Mouse (Mus musculus) adipocyte (in vitro differentiated cells): ENCODE data around the gene Epyc.
"Not testable (repeated sequence)": the region's sequence is repeated elsewhere in the genome, so short reads cannot be mapped to it uniquely, and the experiment has no call there.

ENCODE experiments used
- DNase-seq: peaks from one replicate; pipeline ENCODE4 v3.0.0-alpha.2; 2016; ENCODE audit warnings: low spot score

Gene Epyc

DNA sequence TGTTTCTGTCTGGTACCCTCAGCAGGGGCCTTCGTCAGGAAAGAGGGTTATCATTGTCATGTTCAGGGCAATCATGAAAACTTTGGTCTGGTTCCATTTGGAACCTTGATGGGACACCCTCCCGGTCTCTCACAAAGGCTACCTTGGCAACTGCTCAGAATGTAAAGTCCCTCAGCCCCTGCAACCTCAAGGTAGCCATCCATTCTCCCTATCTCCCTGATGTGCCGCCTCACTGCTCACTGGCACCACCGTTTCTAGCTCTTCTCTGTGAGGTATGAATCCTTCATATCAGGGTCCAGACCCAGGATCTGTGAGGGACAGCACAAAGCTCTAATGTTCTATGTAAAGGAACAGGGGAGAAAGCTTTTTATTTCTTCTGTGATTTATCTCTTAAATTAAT is 70.7 kb downstream of the Epyc start:
- no peak for DNase-seq

DNA sequence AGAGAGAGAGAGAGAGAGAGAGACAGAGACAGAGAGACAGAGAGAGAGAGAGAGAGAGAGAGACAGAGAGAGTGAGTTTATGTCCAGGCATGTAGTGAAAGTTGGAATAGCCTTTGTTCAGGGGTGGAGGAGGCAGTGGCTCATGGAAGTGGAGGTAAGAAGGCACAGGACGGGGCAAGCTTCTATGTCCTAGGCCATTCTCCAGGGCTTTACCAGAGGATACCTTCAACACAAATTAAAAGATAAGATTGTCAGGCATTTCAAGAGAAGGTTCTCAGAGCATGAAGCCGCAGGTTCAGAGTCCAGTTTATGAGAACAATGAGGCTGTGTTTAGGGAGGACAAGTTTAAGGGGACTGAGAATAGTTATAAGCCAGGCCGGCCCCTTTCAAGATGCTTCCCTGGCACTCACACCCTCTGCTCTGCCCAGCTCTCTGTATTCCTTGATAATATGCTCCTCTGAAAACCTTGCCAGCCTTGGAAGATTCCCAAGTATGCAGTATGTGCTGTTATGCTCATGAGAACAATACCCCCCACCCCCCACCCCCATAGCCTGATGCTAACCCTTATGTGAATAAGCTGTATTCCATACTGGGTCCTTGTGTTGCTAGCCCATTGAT is 71.5 kb downstream of the Epyc start:
- no peak for DNase-seq

DNA sequence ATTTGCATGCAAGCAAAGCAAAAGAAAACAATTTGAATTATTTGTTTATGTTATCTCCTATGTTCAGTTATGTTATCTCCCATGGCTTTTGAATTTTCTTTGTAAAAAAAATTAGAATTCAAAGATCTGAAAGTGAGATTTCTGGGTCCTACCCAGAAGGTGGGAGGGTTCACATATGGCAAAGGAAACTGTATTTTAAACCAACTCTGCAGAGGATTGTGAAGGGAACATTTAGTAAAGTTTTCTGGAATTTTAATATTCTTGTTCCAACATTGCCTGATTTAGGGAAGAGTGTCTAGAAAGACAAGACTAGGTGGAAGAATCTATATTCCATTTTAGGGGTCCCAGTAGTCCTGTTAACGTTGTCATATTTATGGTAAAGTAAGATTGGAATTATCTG is 73.4 kb downstream of the Epyc start:
- no peak for DNase-seq

DNA sequence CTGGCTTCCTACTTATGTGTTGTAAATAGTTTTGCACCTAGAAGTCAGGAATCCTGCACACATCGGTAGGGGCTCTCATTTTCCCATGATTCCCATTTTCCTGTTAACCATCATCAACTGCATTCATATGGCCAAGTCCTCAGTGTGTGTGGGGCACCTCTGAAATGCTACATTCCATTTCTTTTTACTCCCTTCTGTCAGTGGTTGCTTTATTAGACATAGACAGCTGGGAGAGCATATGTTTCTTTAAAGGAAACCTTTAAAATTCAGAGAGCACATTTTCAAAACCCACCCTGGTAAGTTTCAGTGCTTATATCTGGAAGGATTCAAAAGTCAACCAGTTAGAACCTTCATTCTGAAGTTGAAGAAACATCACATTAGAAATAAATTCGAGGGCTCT is 74.2 kb downstream of the Epyc start:
- DNase-seq, result no peak

DNA sequence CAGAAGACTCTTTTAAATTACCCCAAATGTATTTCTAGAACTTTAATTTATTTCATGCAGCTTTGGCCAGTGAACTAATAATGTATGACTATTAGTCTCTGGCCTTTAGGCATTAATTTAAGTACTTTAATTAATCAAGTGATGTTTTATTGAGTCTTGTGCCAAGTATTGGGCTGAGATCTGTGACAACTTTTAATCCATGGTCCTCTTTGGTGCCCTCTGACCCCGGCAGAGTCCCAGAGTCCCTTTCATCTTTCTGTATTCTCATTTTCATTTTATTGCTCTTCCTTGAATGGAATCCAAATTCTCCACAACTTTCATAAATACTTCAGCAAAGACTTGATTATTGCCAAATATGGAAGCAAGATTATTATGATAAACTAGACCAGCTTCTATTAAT is 76.8 kb downstream of the Epyc start:
- no peak for DNase-seq

DNA sequence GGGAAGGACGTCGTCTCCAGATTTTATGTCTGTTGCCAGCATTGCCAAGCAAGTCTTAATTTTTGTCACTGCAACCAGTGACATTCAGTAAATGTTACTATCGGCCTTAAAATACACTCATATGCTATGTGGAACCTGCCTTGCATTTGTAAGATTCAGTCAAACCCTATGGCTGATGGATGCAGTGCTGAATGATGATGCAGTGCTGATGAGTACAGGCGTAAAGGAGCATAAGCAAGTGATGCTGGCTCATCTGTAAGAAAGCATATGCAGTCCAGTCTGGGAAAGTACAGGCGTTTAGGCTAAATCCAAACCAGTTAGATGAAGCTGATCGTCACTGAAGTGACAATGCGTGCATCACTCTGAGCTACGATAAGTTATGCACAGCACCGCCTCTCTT is 78.8 kb downstream of the Epyc start:
- no peak for DNase-seq

DNA sequence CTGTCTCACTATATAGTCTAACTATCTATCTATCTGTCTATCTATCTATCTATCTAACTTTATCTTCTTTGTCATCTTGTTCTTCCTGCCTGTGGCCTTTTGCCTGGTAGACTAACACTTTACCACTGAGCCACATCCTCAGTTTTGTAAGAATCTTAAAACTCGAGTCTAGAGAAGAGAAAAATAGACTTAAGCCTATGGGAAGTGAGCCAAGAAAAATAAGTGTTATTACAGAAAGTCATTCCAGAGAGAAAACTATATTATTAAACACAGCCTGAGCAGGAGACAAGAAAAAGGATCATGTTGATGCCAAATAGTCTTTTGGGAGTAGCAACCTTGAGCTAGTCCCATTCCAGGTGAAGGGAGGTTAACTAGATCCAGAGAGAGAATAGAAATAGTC is 82.1 kb downstream of the Epyc start:
- DNase-seq, result peak; percentile 31

DNA sequence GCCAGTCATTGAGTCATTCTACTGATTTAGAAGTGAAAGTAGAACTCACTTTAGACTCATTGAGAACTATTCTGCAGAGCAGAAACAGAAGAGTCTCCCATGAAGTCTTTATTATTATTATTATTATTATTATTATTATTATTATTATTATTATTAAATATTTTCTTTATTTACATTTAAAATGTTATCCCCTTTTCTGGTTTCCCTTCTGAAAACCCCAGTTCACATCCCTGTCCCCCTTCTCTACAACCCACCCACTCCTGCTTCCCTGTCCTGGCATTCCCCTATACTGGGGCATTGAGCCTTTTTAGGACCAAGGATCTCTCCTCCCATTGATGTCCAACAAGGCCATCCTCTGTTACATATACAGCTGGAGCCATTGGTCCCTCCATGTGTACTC is 82.8 kb downstream of the Epyc start, which contains the start of gene C030005K15Rik:
Gene C030005K15Rik (minus strand): TSS at position 101 of the 400 bp plus-strand sequence.
- DNase-seq, result not testable (repeated sequence)
